Mouse (Mus musculus) heart, adult 18-20 months (tissue): ENCODE results near the gene Dct. TPM values are rescaled to one million over a fixed set of nuclear protein-coding genes. Genes with fewer than 3 reads are reported as not detected.

ENCODE experiments used
- total RNA-seq, 2 experiments: library from RNA; stranded (reverse); gene quantifications; 2 replicates each; pipeline ENCODE4 v1.2.3; 2021

Gene Dct
- total RNA-seq, 2 experiments from 2014 or later = 3.2 to 6.0 TPM

Other genes with a start within 250 kb of the Dct start
- gene Tgds, start 80.5 kb upstream of the Dct start, total RNA-seq = 10 to 100 TPM in 1 of 2 experiments, 1 to 10 TPM in 1; 8.4 to 10.5 TPM
- gene Gpr180, start 84.9 kb upstream of the Dct start, total RNA-seq = 10 to 100 TPM; 19.7 to 20.0 TPM
- under 1 TPM in 1 of 2 experiments, not detected in 1; 0.23 TPM for gene Sox21, start 184.8 kb upstream of the Dct start, total RNA-seq
- not detected for gene Gm9376, start 214.7 kb upstream of the Dct start, total RNA-seq